In the genomic region with DNA sequence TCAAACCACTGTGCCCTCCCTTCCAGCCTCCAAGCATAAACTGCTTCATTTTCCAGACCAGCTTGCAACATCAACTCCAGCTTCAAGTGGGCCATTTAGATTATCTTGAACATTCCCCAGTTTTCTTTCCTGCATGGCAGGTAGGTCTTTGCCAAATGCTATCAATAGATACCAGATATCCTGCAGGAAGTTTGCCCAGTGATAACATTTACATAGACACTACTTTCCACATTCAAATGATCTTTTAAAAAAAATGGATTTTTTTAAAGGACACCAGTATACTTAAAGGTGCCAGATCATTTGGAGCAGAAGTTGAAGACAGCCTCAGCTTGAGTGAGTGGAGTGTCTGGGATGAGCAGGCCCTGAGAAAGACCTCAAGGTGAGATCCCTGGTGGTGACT, we compare ENCODE assay signal across 19 mouse cellular contexts. TPM values are rescaled to one million over a fixed set of nuclear protein-coding genes. Genes with fewer than 3 reads are reported as not detected.
"Had no signal": no experiment of that assay in that cellular context is flagged by ENCODE, and none has a peak within 500 bp of the region (broad histone marks: within the 10 kb centered on the region; RNA-seq: fewer than 3 reads in every experiment).

No protein-coding gene starts in this region.

- H3K4me1 ChIP-seq: midbrain, embryonic 12.5 days; neural tube, embryonic 15.5 days had no signal

- H3K9ac ChIP-seq: liver, embryonic 14.5 days; lung, embryonic 14.5 days; midbrain, embryonic 12.5 days; neural tube, embryonic 13.5 days; neural tube, embryonic 15.5 days had no signal

- DNase-seq: lung, embryonic 14.5 days; lung, postnatal 4 days; midbrain, embryonic 14.5 days; retina, postnatal 1 day; right cerebral cortex, adult 18-20 months; right cerebral cortex, postnatal 25 days; right cerebral cortex, postnatal 4 days; spleen, adult 18-20 months; thymus, adult 18-20 months; thymus, postnatal 14 days; thymus, postnatal 36 days had no signal

- H3K4me2 ChIP-seq: lung, embryonic 14.5 days; midbrain, embryonic 12.5 days; neural tube, embryonic 13.5 days; neural tube, embryonic 15.5 days had no signal

- H3K36me3 ChIP-seq: midbrain, embryonic 10.5 days; midbrain, embryonic 12.5 days; neural tube, embryonic 13.5 days; neural tube, embryonic 15.5 days had no signal

- H3K9me3 ChIP-seq: midbrain, embryonic 10.5 days; midbrain, embryonic 12.5 days; neural tube, embryonic 13.5 days; neural tube, embryonic 15.5 days had no signal

- ATAC-seq: midbrain, embryonic 16.5 days had no signal

- H3K4me3 ChIP-seq: megakaryocyte, embryonic 14.5 days; midbrain, embryonic 10.5 days; midbrain, embryonic 12.5 days; myocyte; neural tube, embryonic 13.5 days; neural tube, embryonic 15.5 days had no signal

- H3K27ac ChIP-seq: liver, embryonic 14.5 days; midbrain, embryonic 10.5 days; midbrain, embryonic 12.5 days; neural tube, embryonic 13.5 days; neural tube, embryonic 15.5 days had no signal

- H3K27me3 ChIP-seq: midbrain, embryonic 12.5 days; neural tube, embryonic 13.5 days; neural tube, embryonic 15.5 days had no signal

RNA-seq across cellular contexts. Expression of a gene that starts 34.3 kb away (rescaled TPM):
- polyA plus RNA-seq: myocyte had no signal
